ENCODE assay signal across 11 mouse cellular contexts in genomic region chr9:21011846-21012312, GRCm38 (mm10). TPM values are rescaled to one million over a fixed set of nuclear protein-coding genes. Genes with fewer than 3 reads are reported as not detected.
DNase-seq lines count a peak whose midpoint lies in the region; ATAC-seq lines count a peak whose summit lies in the region.
"Had no signal": no experiment of that assay in that cellular context is flagged by ENCODE, and none has a peak within 500 bp of the region (broad histone marks: within the 10 kb centered on the region; RNA-seq: fewer than 3 reads in every experiment).

No protein-coding gene starts in this region.

- H3K27me3 ChIP-seq in kidney, embryonic 15.5 days = peaks cover 22% of the 10 kb centered on the region
- peaks cover 5% of the 10 kb centered on the region for H3K27me3 ChIP-seq in lung, embryonic 16.5 days (ENCODE audit: control insufficient read depth, insufficient read depth, low read depth, low read length)
- peaks cover 30% of the 10 kb centered on the region for H3K27me3 ChIP-seq in forebrain, embryonic 15.5 days

- WGBS in kidney, embryonic 15.5 days = 47% methylated on average over 5 of the region's 5 CpGs
- WGBS in lung, embryonic 16.5 days = 23% methylated on average over 5 of the region's 5 CpGs
- 75% methylated on average over 5 of the region's 5 CpGs for WGBS in forebrain, embryonic 15.5 days

- peaks cover 25% of the 10 kb centered on the region for H3K36me3 ChIP-seq in kidney, embryonic 15.5 days
- H3K36me3 ChIP-seq in lung, embryonic 16.5 days (ENCODE audit: control insufficient read depth, insufficient read depth, low read length) = peaks cover 15% of the 10 kb centered on the region
- peaks cover 24% of the 10 kb centered on the region for H3K36me3 ChIP-seq in forebrain, embryonic 15.5 days

- no peak overlapping the region for H3K4me3 ChIP-seq in brown adipose tissue, adult 24 weeks (ENCODE audit: insufficient read depth, low read depth, low read length)
- no peak overlapping the region for H3K4me3 ChIP-seq in kidney, embryonic 15.5 days (replicated peaks)
- no peak overlapping the region for H3K4me3 ChIP-seq in lung, embryonic 16.5 days (ENCODE audit: low read length)
- no peak overlapping the region for H3K4me3 ChIP-seq in forebrain, embryonic 15.5 days

- H3K9me3 ChIP-seq in kidney, embryonic 15.5 days (replicated peaks) = no peaks in the 10 kb centered on the region
- no peaks in the 10 kb centered on the region for H3K9me3 ChIP-seq in lung, embryonic 16.5 days (ENCODE audit: control insufficient read depth, low read length)
- H3K9me3 ChIP-seq in forebrain, embryonic 15.5 days = no peaks in the 10 kb centered on the region

- peak; percentile 71 to 76 for DNase-seq in heart, adult 9 months (ENCODE audit: low spot score in 2 of 2)
- DNase-seq in yolk sac, embryonic 10.5 days (ENCODE audit: low spot score) = no peak
- DNase-seq in adrenal gland, postnatal 4 days (ENCODE audit: low spot score in 2 of 2) = no peak
- no peak for DNase-seq in gastrocnemius, postnatal 36 days
- DNase-seq: cerebellum, postnatal 36 days; left cerebral cortex, postnatal 4 days had no signal

- intact Hi-C loops in gastrocnemius, postnatal 36 days (cut with DNase I) = no loop called here

- no peak overlapping the region for H3K9ac ChIP-seq in kidney, embryonic 15.5 days
- H3K9ac ChIP-seq in lung, embryonic 16.5 days (ENCODE audit: low read length) = no peak overlapping the region
- H3K9ac ChIP-seq in forebrain, embryonic 15.5 days (replicated peaks) = no peak overlapping the region

- no peak for ATAC-seq in kidney, embryonic 15.5 days (replicated peaks; ENCODE audit: low FRiP score)
- peak; percentile 67 for ATAC-seq in lung, embryonic 16.5 days (ENCODE audit: low read depth)
- no peak for ATAC-seq in forebrain, embryonic 15.5 days (replicated peaks)

- H3K4me1 ChIP-seq in brown adipose tissue, adult 24 weeks (ENCODE audit: control insufficient read depth, insufficient read depth, insufficient read length, low read length) = peaks cover 7% of the 10 kb centered on the region; the same call in 1 of the 2 replicates
- H3K4me1 ChIP-seq in kidney, embryonic 15.5 days = peaks cover 32% of the 10 kb centered on the region
- H3K4me1 ChIP-seq in lung, embryonic 16.5 days (replicated peaks; ENCODE audit: control insufficient read depth, insufficient read depth, low read length) = peaks cover 19% of the 10 kb centered on the region
- H3K4me1 ChIP-seq in forebrain, embryonic 15.5 days = peaks cover 11% of the 10 kb centered on the region

- peak overlapping the region; percentile 79 for H3K27ac ChIP-seq in brown adipose tissue, adult 24 weeks (replicated peaks; ENCODE audit: low read depth, low read length)
- H3K27ac ChIP-seq in kidney, embryonic 15.5 days = peak overlapping the region; percentile 78
- peak overlapping the region; percentile 78 for H3K27ac ChIP-seq in lung, embryonic 16.5 days (ENCODE audit: low read length)
- H3K27ac ChIP-seq in forebrain, embryonic 15.5 days (replicated peaks) = no peak overlapping the region

- no peak overlapping the region for H3K4me2 ChIP-seq in kidney, embryonic 15.5 days
- no peak overlapping the region; the same call in 1 of the 2 replicates for H3K4me2 ChIP-seq in lung, embryonic 16.5 days (ENCODE audit: low read depth, low read length)
- H3K4me2 ChIP-seq in forebrain, embryonic 15.5 days (replicated peaks) = no peak overlapping the region

RNA-seq across cellular contexts. Expression of gene Icam1, which starts 3.9 kb away (rescaled TPM):
- polyA plus RNA-seq in brown adipose tissue, adult 24 weeks (2012; ENCODE audit: insufficient read depth, insufficient read length, missing spikeins) = 2.3 and 3.1 TPM in 2 replicates
- polyA plus RNA-seq in kidney, embryonic 15.5 days (2015; fragmentation: Nextera tagmentation; extraction: Ambion mirVana) = 10.8 and 13.7 TPM in 2 replicates
- polyA plus RNA-seq in lung, embryonic 16.5 days (2015; fragmentation: Nextera tagmentation; extraction: Ambion mirVana) = 76.2 and 93.0 TPM in 2 replicates
- polyA plus RNA-seq in forebrain, embryonic 15.5 days (2015; fragmentation: Nextera tagmentation; extraction: Ambion mirVana) = 2.8 and 3.0 TPM in 2 replicates
- 10 to 100 TPM in 1 of 2 experiments, 1 to 10 TPM in 1; 10.0 to 11.7 TPM for total RNA-seq in adrenal gland, postnatal 4 days (2021)
- total RNA-seq in gastrocnemius, postnatal 36 days (2021) = 1 to 10 TPM; 1.9 to 2.1 TPM

RNA-seq across cellular contexts. Expression of gene Mrpl4, which starts 9.3 kb away (rescaled TPM):
- 140 and 185 TPM in 2 replicates for polyA plus RNA-seq in brown adipose tissue, adult 24 weeks (2012; ENCODE audit: insufficient read depth, insufficient read length, missing spikeins)
- polyA plus RNA-seq in kidney, embryonic 15.5 days (2015; fragmentation: Nextera tagmentation; extraction: Ambion mirVana) = 140 and 143 TPM in 2 replicates
- 156 TPM in 2 replicates for polyA plus RNA-seq in lung, embryonic 16.5 days (2015; fragmentation: Nextera tagmentation; extraction: Ambion mirVana)
- polyA plus RNA-seq in forebrain, embryonic 15.5 days (2015; fragmentation: Nextera tagmentation; extraction: Ambion mirVana) = 112 and 115 TPM in 2 replicates
- 10 to 100 TPM; 96.9 to 97.0 TPM for total RNA-seq in adrenal gland, postnatal 4 days (2021)
- 10 to 100 TPM; 58.5 to 58.7 TPM for total RNA-seq in gastrocnemius, postnatal 36 days (2021)

RNA-seq across cellular contexts. Expression of gene Icam4, which starts 17.3 kb away (rescaled TPM):
- not detected in 2 replicates for polyA plus RNA-seq in brown adipose tissue, adult 24 weeks (2012; ENCODE audit: insufficient read depth, insufficient read length, missing spikeins)
- 2.0 and 2.7 TPM in 2 replicates for polyA plus RNA-seq in kidney, embryonic 15.5 days (2015; fragmentation: Nextera tagmentation; extraction: Ambion mirVana)
- 2.2 and 4.2 TPM in 2 replicates for polyA plus RNA-seq in lung, embryonic 16.5 days (2015; fragmentation: Nextera tagmentation; extraction: Ambion mirVana)
- polyA plus RNA-seq in forebrain, embryonic 15.5 days (2015; fragmentation: Nextera tagmentation; extraction: Ambion mirVana) = 0.25 TPM in 1 of 2 replicates, not detected in the other
- 1 to 10 TPM; 3.8 to 4.5 TPM for total RNA-seq in adrenal gland, postnatal 4 days (2021)
- 1 to 10 TPM; 1.2 to 1.7 TPM for total RNA-seq in gastrocnemius, postnatal 36 days (2021)
- total RNA-seq: left cerebral cortex, postnatal 4 days; neutrophil, adult 5-6 weeks had no signal

RNA-seq across cellular contexts. Expression of gene Icam5, which starts 20.0 kb away (rescaled TPM):
- polyA plus RNA-seq in brown adipose tissue, adult 24 weeks (2012; ENCODE audit: insufficient read depth, insufficient read length, missing spikeins) = not detected in 2 replicates
- polyA plus RNA-seq in kidney, embryonic 15.5 days (2015; fragmentation: Nextera tagmentation; extraction: Ambion mirVana) = 0.18 and 0.38 TPM in 2 replicates
- polyA plus RNA-seq in lung, embryonic 16.5 days (2015; fragmentation: Nextera tagmentation; extraction: Ambion mirVana) = 0.24 and 0.33 TPM in 2 replicates
- 1.5 and 2.2 TPM in 2 replicates for polyA plus RNA-seq in forebrain, embryonic 15.5 days (2015; fragmentation: Nextera tagmentation; extraction: Ambion mirVana)
- 1 to 10 TPM in 1 of 2 experiments, under 1 TPM in 1; 0.81 to 1.3 TPM for total RNA-seq in adrenal gland, postnatal 4 days (2021)
- total RNA-seq in gastrocnemius, postnatal 36 days (2021) = not detected
- total RNA-seq: neutrophil, adult 5-6 weeks had no signal

RNA-seq across cellular contexts. Expression of gene S1pr2, which starts 35.3 kb away (rescaled TPM):
- 1.3 and 2.6 TPM in 2 replicates for polyA plus RNA-seq in brown adipose tissue, adult 24 weeks (2012; ENCODE audit: insufficient read depth, insufficient read length, missing spikeins)
- polyA plus RNA-seq in kidney, embryonic 15.5 days (2015; fragmentation: Nextera tagmentation; extraction: Ambion mirVana) = 29.8 and 32.7 TPM in 2 replicates
- 63.5 and 67.2 TPM in 2 replicates for polyA plus RNA-seq in lung, embryonic 16.5 days (2015; fragmentation: Nextera tagmentation; extraction: Ambion mirVana)
- 6.9 and 7.5 TPM in 2 replicates for polyA plus RNA-seq in forebrain, embryonic 15.5 days (2015; fragmentation: Nextera tagmentation; extraction: Ambion mirVana)
- 10 to 100 TPM; 12.2 to 17.0 TPM for total RNA-seq in adrenal gland, postnatal 4 days (2021)
- 1 to 10 TPM; 1.5 to 1.6 TPM for total RNA-seq in gastrocnemius, postnatal 36 days (2021)

Comparison
In these comparisons a context has a peak if more than half of its experiments do, and no peak if none do; other contexts are left out.
1. DNase-seq: peak in heart, adult 9 months (2 of 2); none in yolk sac, embryonic 10.5 days (single experiment), adrenal gland, postnatal 4 days (0 of 2) and gastrocnemius, postnatal 36 days (0 of 2).